Mouse (Mus musculus) thymus, adult 2 months (tissue): ENCODE data around the gene Wdr34.

Experiments used
- CTCF ChIP-seq: fragments of 200-500 bp; IDR thresholded peaks from 2 replicates; pipeline ENCODE4 v1.5.1; 2012; ENCODE audit warnings: mild to moderate bottlenecking, control low read depth, low read length, moderate library complexity, borderline replicate concordance; ENCODE audit not compliant: control insufficient read depth, poor library complexity, insufficient read depth; ENCODE audit errors: extremely low read depth
- POLR2A ChIP-seq: fragments of 200-500 bp; IDR thresholded peaks from 2 replicates; pipeline ENCODE4 v1.6.1; 2012; ENCODE audit warnings: mild to moderate bottlenecking, low read length, control low read depth, moderate library complexity; ENCODE audit not compliant: control insufficient read depth, poor library complexity, insufficient read depth; ENCODE audit errors: extremely low read depth

DNA sequence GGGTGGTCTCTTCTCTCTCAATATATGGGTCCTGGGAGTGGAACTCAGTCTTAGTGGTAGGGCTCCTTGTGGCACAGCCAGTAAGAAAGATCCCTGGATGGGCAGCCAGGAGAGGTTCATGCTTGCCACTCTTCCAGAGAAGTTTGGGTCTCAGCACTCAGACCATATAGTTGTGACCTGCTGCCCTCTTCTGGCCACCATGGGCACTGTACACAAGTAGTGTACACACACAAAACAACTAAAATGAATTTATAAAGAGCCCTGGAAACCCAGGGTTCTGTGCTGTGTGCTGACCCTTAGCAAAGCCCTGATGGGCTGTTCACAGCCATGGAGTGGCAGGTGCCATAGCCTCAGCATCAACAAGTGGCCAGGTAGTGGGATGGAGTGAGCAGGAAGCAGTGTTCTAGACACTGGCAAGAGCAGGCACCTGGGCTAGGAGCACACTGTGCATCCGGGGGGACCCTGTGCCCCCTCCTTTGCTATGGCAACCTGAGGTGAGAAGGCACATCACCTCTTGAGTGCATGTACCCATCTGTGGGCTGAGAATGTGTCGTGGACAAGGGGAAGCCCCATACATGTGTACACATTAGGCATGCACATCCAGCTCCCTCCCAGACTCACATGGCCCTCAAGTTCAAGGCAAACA, 47.3 kb upstream of the Wdr34 start:
- no peak for TF ChIP-seq CTCF
- TF ChIP-seq POLR2A: no peak
